8 mouse cellular contexts compared by ENCODE assay signal in genomic region chr13:104816270-104816634, GRCm38 (mm10). TPM values are rescaled to one million over a fixed set of nuclear protein-coding genes. Genes with fewer than 3 reads are reported as not detected.
A peak's percentile ranks its signal among the peaks of the same experiment; 100 is the strongest.
DNase-seq lines count a peak whose midpoint lies in the region; ATAC-seq and TF ChIP-seq lines count a peak whose summit lies in the region.

No protein-coding gene starts in this region.

- 0 out of 2 replicates have a peak, but pooled peaks cover 3% of the 10 kb centered on the region for H3K36me3 ChIP-seq in hindbrain, embryonic 12.5 days
- H3K36me3 ChIP-seq in lung, postnatal 0 days (ENCODE audit: insufficient read depth, low read length) = no peaks in the 10 kb centered on the region

- no peak for TF ChIP-seq CTCF in layer of hippocampus, adult 2 months (conservative IDR thresholded peaks at IDR 0.05)
- no peak for TF ChIP-seq CTCF in bone marrow, adult 2 months (IDR thresholded peaks at IDR 0.05; ENCODE audit: control insufficient read depth, insufficient read depth, low read length)
- peak; percentile 34 for TF ChIP-seq CTCF in lung, postnatal 0 days (IDR thresholded peaks at IDR 0.05)

- H3K27me3 ChIP-seq in hindbrain, embryonic 12.5 days = no peaks in the 10 kb centered on the region
- H3K27me3 ChIP-seq in lung, postnatal 0 days (replicated peaks; ENCODE audit: insufficient read depth, low read length) = no peaks in the 10 kb centered on the region

- peak; percentile 27; the same call in 1 of the 2 replicates for ATAC-seq in hindbrain, embryonic 12.5 days (ENCODE audit: low FRiP score)
- ATAC-seq in lung, postnatal 0 days = no peak; the same call in 1 of the 2 replicates

- H3K9me3 ChIP-seq in hindbrain, embryonic 12.5 days (replicated peaks) = no peaks in the 10 kb centered on the region
- H3K9me3 ChIP-seq in lung, postnatal 0 days (ENCODE audit: low read length) = no peaks in the 10 kb centered on the region

- TF ChIP-seq POLR2A in bone marrow, adult 2 months (IDR thresholded peaks at IDR 0.05; ENCODE audit: borderline replicate concordance, control insufficient read depth, low read depth, low read length) = no peak

- peak overlapping the region; percentile 68 for H3K4me3 ChIP-seq in layer of hippocampus, adult 2 months
- H3K4me3 ChIP-seq in bone marrow, adult 2 months (replicated peaks; ENCODE audit: control insufficient read depth, low read depth, low read length) = peak overlapping the region; percentile 85
- H3K4me3 ChIP-seq in hindbrain, embryonic 12.5 days = peak overlapping the region; percentile 76
- H3K4me3 ChIP-seq in lung, postnatal 0 days (ENCODE audit: low read depth, low read length) = peak overlapping the region; percentile 78

- no peak for TF ChIP-seq EP300 in lung, postnatal 0 days (IDR thresholded peaks at IDR 0.05)

- peak overlapping the region; percentile 100 for H3K27ac ChIP-seq in layer of hippocampus, adult 2 months
- H3K27ac ChIP-seq in bone marrow, adult 2 months (ENCODE audit: control insufficient read depth, insufficient read depth, low read depth, low read length, poor library complexity) = peak overlapping the region; percentile 63; the same call in 1 of the 2 replicates
- no peak overlapping the region for H3K27ac ChIP-seq in hindbrain, embryonic 12.5 days
- H3K27ac ChIP-seq in lung, postnatal 0 days (ENCODE audit: low read length) = peak overlapping the region; percentile 79

- DNase-seq in layer of hippocampus, adult 2 months (ENCODE audit: low spot score in 2 of 2) = no peak
- DNase-seq in layer of hippocampus, adult 18-20 months (ENCODE audit: low spot score in 2 of 2) = no peak
- peak; percentile 67 for DNase-seq in lung, postnatal 0 days (ENCODE audit: low spot score)
- DNase-seq in yolk sac, embryonic 10.5 days (ENCODE audit: low spot score) = no peak
- no peak for DNase-seq in T-cell, adult 2 months (ENCODE audit: low spot score)
- DNase-seq in layer of hippocampus, postnatal 36 days = no peak

- no peaks in the 10 kb centered on the region; the same call in 1 of the 2 replicates for H3K4me1 ChIP-seq in bone marrow, adult 2 months (ENCODE audit: control insufficient read depth, insufficient read depth, low read length)
- H3K4me1 ChIP-seq in hindbrain, embryonic 12.5 days = peaks cover 16% of the 10 kb centered on the region
- H3K4me1 ChIP-seq in lung, postnatal 0 days (ENCODE audit: insufficient read depth, low read depth, low read length) = no peaks in the 10 kb centered on the region; the same call in 1 of the 2 replicates

- peak overlapping the region; percentile 79 for H3K9ac ChIP-seq in hindbrain, embryonic 12.5 days
- H3K9ac ChIP-seq in lung, postnatal 0 days (replicated peaks; ENCODE audit: low read depth) = peak overlapping the region; percentile 95

- WGBS in bone marrow, adult 2 months = 8% methylated on average over 8 of the region's 8 CpGs
- 9% methylated on average over 8 of the region's 8 CpGs for WGBS in hindbrain, embryonic 12.5 days
- 7% methylated on average over 8 of the region's 8 CpGs for WGBS in lung, postnatal 0 days

- peak overlapping the region; percentile 71 for H3K4me2 ChIP-seq in hindbrain, embryonic 12.5 days (replicated peaks)
- peak overlapping the region; percentile 72 for H3K4me2 ChIP-seq in lung, postnatal 0 days (replicated peaks; ENCODE audit: low read depth, low read length)

RNA-seq across cellular contexts. Expression of gene Cwc27, which starts 0.7 kb away (rescaled TPM):
- 10 to 100 TPM; 18.9 to 20.3 TPM for total RNA-seq in layer of hippocampus, adult 2 months (2021)
- 10 to 100 TPM; 15.7 to 15.9 TPM for total RNA-seq in layer of hippocampus, adult 18-20 months (2021)
- 14.6 and 22.4 TPM in 2 replicates for polyA plus RNA-seq in bone marrow, adult 2 months (2011; ENCODE audit: insufficient read depth, insufficient read length, low replicate concordance, missing spikeins)
- polyA plus RNA-seq in hindbrain, embryonic 12.5 days (2016; fragmentation: Nextera tagmentation; extraction: Ambion mirVana) = 27.9 and 28.5 TPM in 2 replicates
- polyA plus RNA-seq in lung, postnatal 0 days (2015; fragmentation: Nextera tagmentation; extraction: Ambion mirVana) = 12.9 and 15.0 TPM in 2 replicates
- total RNA-seq in layer of hippocampus, postnatal 36 days (2021) = 10 to 100 TPM; 18.1 to 18.4 TPM

RNA-seq across cellular contexts. Expression of gene Srek1ip1, which starts 24.0 kb away (rescaled TPM):
- 10 to 100 TPM; 21.6 to 22.5 TPM for total RNA-seq in layer of hippocampus, adult 2 months (2021)
- 10 to 100 TPM; 20.9 to 21.8 TPM for total RNA-seq in layer of hippocampus, adult 18-20 months (2021)
- 6.2 and 9.3 TPM in 2 replicates for polyA plus RNA-seq in bone marrow, adult 2 months (2011; ENCODE audit: insufficient read depth, insufficient read length, low replicate concordance, missing spikeins)
- 19.9 and 22.0 TPM in 2 replicates for polyA plus RNA-seq in hindbrain, embryonic 12.5 days (2016; fragmentation: Nextera tagmentation; extraction: Ambion mirVana)
- 14.8 and 14.9 TPM in 2 replicates for polyA plus RNA-seq in lung, postnatal 0 days (2015; fragmentation: Nextera tagmentation; extraction: Ambion mirVana)
- total RNA-seq in layer of hippocampus, postnatal 36 days (2021) = 10 to 100 TPM; 21.0 to 21.6 TPM

RNA-seq across cellular contexts. Expression of gene Shisal2b, which starts 47.4 kb away (rescaled TPM):
- total RNA-seq in layer of hippocampus, adult 2 months (2021) = under 1 TPM; 0.38 to 0.54 TPM
- not detected for total RNA-seq in layer of hippocampus, adult 18-20 months (2021)
- not detected in 2 replicates for polyA plus RNA-seq in bone marrow, adult 2 months (2011; ENCODE audit: insufficient read depth, insufficient read length, low replicate concordance, missing spikeins)
- 0.46 and 0.47 TPM in 2 replicates for polyA plus RNA-seq in hindbrain, embryonic 12.5 days (2016; fragmentation: Nextera tagmentation; extraction: Ambion mirVana)
- not detected in 2 replicates for polyA plus RNA-seq in lung, postnatal 0 days (2015; fragmentation: Nextera tagmentation; extraction: Ambion mirVana)
- 1 to 10 TPM in 1 of 2 experiments, under 1 TPM in 1; 0.56 to 1.6 TPM for total RNA-seq in layer of hippocampus, postnatal 36 days (2021)
